Mouse (Mus musculus) midbrain, embryonic 14.5 days (tissue): ENCODE results near the gene Tpte. TPM values are rescaled to one million over a fixed set of nuclear protein-coding genes. Genes with fewer than 3 reads are reported as not detected.

Source experiments
- ATAC-seq: fragments of 200-750 bp; cut with Nextera tagmentation; 2 replicates; pipeline ENCODE4 v1.8.0; 2017; ENCODE audit warnings: moderate number of reproducible peaks, moderate library complexity; ENCODE audit not compliant: low FRiP score, low TSS enrichment
- DNase-seq: peaks from one replicate; pipeline ENCODE4 v3.0.0-alpha.2; 2015
- H3K27ac ChIP-seq: fragments of 300-500 bp; sonication (generic); replicated peaks from 2 replicates; pipeline ENCODE4 v1.5.1; 2014; ENCODE audit warnings: mild to moderate bottlenecking, low read depth, low read length, moderate library complexity
- H3K27me3 ChIP-seq: fragments of 300-500 bp; sonication (generic); 2 replicates; pipeline ENCODE4 v1.6.1; 2014; ENCODE audit warnings: low read length, control low read depth, mixed read lengths; ENCODE audit not compliant: control insufficient read depth, insufficient read depth
- H3K36me3 ChIP-seq: fragments of 300-500 bp; sonication (generic); 2 replicates; pipeline ENCODE4 v1.6.1; 2014; ENCODE audit warnings: low read length, control low read depth; ENCODE audit not compliant: control insufficient read depth, insufficient read depth
- H3K4me1 ChIP-seq: fragments of 300-500 bp; sonication (generic); 2 replicates; pipeline ENCODE4 v1.6.1; 2014; ENCODE audit warnings: mild to moderate bottlenecking, antibody characterized with exemption, low read length, control low read depth; ENCODE audit not compliant: control insufficient read depth, insufficient read depth
- H3K4me2 ChIP-seq: fragments of 300-500 bp; sonication (generic); 2 replicates; pipeline ENCODE4 v1.6.1; 2014; ENCODE audit warnings: mild to moderate bottlenecking, low read length, moderate library complexity
- H3K4me3 ChIP-seq: fragments of 300-500 bp; sonication (generic); replicated peaks from 2 replicates; pipeline ENCODE4 v1.5.1; 2014; ENCODE audit warnings: low read depth, low read length
- H3K9ac ChIP-seq: fragments of 300-500 bp; sonication (generic); replicated peaks from 2 replicates; pipeline ENCODE4 v1.6.1; 2014; ENCODE audit warnings: mild to moderate bottlenecking, low read length, moderate library complexity
- H3K9me3 ChIP-seq: fragments of 300-500 bp; sonication (generic); 2 replicates; pipeline ENCODE4 v1.6.1; 2016; ENCODE audit warnings: low read length, control low read depth, mixed read lengths; ENCODE audit not compliant: control insufficient read depth
- WGBS: fragments of 180-500 bp; shearing (Covaris S2); extraction: QIAGEN DNeasy Blood & Tissue Kit; methylation state at CpG from one replicate; pipeline ENCODE4 v1.1.7; 2014; 5-methylcytosine and 5-hydroxymethylcytosine counted together
- polyA plus RNA-seq: library from polyadenylated mRNA; unstranded; fragments of >200 nt; fragmentation: Nextera tagmentation; extraction: Ambion mirVana; gene quantifications from 2 replicates; pipeline ENCODE4 v1.2.1, GENCODE M21; 2014

Tpte gene
- polyA plus RNA-seq, 1 experiment from 2014 or later = not detected

GRCm38 (mm10) chr8:22400593-22400992 lies 117.4 kb downstream of the Tpte start:
- no peaks in the 10 kb centered on the region for H3K9me3 ChIP-seq
- H3K4me2 ChIP-seq = no peak overlapping the region
- WGBS = 90% methylated on average over 4 of the region's 4 CpGs
- no peak for DNase-seq
- no peak overlapping the region for H3K4me3 ChIP-seq
- H3K27ac ChIP-seq = no peak overlapping the region
- H3K27me3 ChIP-seq = no peaks in the 10 kb centered on the region
- no peak for ATAC-seq
- no peak overlapping the region for H3K9ac ChIP-seq
- peaks cover 8% of the 10 kb centered on the region; the same call in 1 of the 2 replicates for H3K4me1 ChIP-seq
- no peaks in the 10 kb centered on the region for H3K36me3 ChIP-seq

- ATAC-seq = no peak
- WGBS = 94% methylated on average over 2 of the region's 2 CpGs
- no peak overlapping the region for H3K4me2 ChIP-seq
- H3K27ac ChIP-seq = no peak overlapping the region
- H3K27me3 ChIP-seq = no peaks in the 10 kb centered on the region
- no peak for DNase-seq
- H3K4me1 ChIP-seq = 0 out of 2 replicates have a peak, but pooled peaks cover 2% of the 10 kb centered on the region
- H3K9me3 ChIP-seq = no peaks in the 10 kb centered on the region
- no peak overlapping the region for H3K4me3 ChIP-seq
- H3K9ac ChIP-seq = no peak overlapping the region
- H3K36me3 ChIP-seq = no peaks in the 10 kb centered on the region
Observed at GRCm38 (mm10) chr8:22403235-22403634, 120.0 kb downstream of the Tpte start.

GRCm38 (mm10) chr8:22405733-22406132 lies 122.5 kb downstream of the Tpte start:
- H3K4me3 ChIP-seq = no peak overlapping the region
- WGBS = 79% methylated on average over 6 of the region's 6 CpGs
- H3K36me3 ChIP-seq = no peaks in the 10 kb centered on the region
- ATAC-seq (no peak), DNase-seq (no peak)
- no peaks in the 10 kb centered on the region for H3K4me1 ChIP-seq
- H3K27ac ChIP-seq = no peak overlapping the region
- H3K4me2 ChIP-seq = no peak overlapping the region
- H3K27me3 ChIP-seq = no peaks in the 10 kb centered on the region
- H3K9ac ChIP-seq = no peak overlapping the region
- H3K9me3 ChIP-seq = no peaks in the 10 kb centered on the region

GRCm38 (mm10) chr8:22410688-22411281 lies 127.5 kb downstream of the Tpte start:
- H3K4me2 ChIP-seq = peak overlapping the region; percentile 88
- no peaks in the 10 kb centered on the region for H3K9me3 ChIP-seq
- ATAC-seq (no peak; the same call in 1 of the 2 replicates), DNase-seq (no peak)
- peak overlapping the region; percentile 81 for H3K27ac ChIP-seq
- 17% methylated on average over 16 of the region's 16 CpGs for WGBS
- peaks cover 7% of the 10 kb centered on the region for H3K4me1 ChIP-seq
- no peaks in the 10 kb centered on the region for H3K27me3 ChIP-seq
- peak overlapping the region; percentile 89 for H3K9ac ChIP-seq
- peak overlapping the region; percentile 80 for H3K4me3 ChIP-seq
- peaks cover 8% of the 10 kb centered on the region for H3K36me3 ChIP-seq

- Histone ChIP-seq H3K9me3 (no peaks in the 10 kb centered on the region), H3K27me3 (no peaks in the 10 kb centered on the region), H3K9ac (peak within 1 kb of the TSS; percentile 89), H3K4me1 (peaks cover 7% of the 10 kb centered on the region), H3K27ac (peak within 1 kb of the TSS; percentile 81), H3K4me3 (peak within 1 kb of the TSS; percentile 80), H3K4me2 (peak within 1 kb of the TSS; percentile 88), H3K36me3 (peaks cover 13% of the 10 kb centered on the region)
- ATAC-seq (peak; percentile 90), DNase-seq (peak; percentile 93)
- under 1% methylated on average over 25 of the region's 25 CpGs for WGBS
Observed at GRCm38 (mm10) chr8:22411282-22411702, 128.1 kb downstream of the Tpte start, which contains the start of gene Mrps31. Gene Mrps31, plus strand, starts transcription at chr8:22411361.

GRCm38 (mm10) chr8:22411971-22412370 lies 128.7 kb downstream of the Tpte start:
- Histone ChIP-seq H3K36me3 (peaks cover 20% of the 10 kb centered on the region), H3K4me3 (peak overlapping the region; percentile 80), H3K27me3 (no peaks in the 10 kb centered on the region), H3K27ac (no peak overlapping the region), H3K9me3 (no peaks in the 10 kb centered on the region), H3K4me1 (peaks cover 7% of the 10 kb centered on the region), H3K4me2 (peak overlapping the region; percentile 88), H3K9ac (peak overlapping the region; percentile 89)
- WGBS = 25% methylated on average over 8 of the region's 8 CpGs
- DNase-seq = no peak
- no peak for ATAC-seq

Other genes with a start within 250 kb of the Tpte start
- gene Atp7b, start 223.1 kb upstream of the Tpte start, polyA plus RNA-seq = 1.5 TPM in 2 replicates
- gene Alg11, start 222.7 kb upstream of the Tpte start, polyA plus RNA-seq = 27.0 and 37.3 TPM in 2 replicates
- gene Nek5, start 158.4 kb upstream of the Tpte start, polyA plus RNA-seq = 0.28 and 0.49 TPM in 2 replicates
- 6.1 and 9.2 TPM in 2 replicates for gene Nek3, start 117.0 kb upstream of the Tpte start, polyA plus RNA-seq
- 8.3 and 15.5 TPM in 2 replicates for gene Ckap2, start 97.6 kb upstream of the Tpte start, polyA plus RNA-seq
- 36.1 and 39.9 TPM in 2 replicates for gene Vps36, start 90.6 kb upstream of the Tpte start, polyA plus RNA-seq
- gene Thsd1, start 56.1 kb upstream of the Tpte start, polyA plus RNA-seq = 3.8 and 7.9 TPM in 2 replicates
- 6.2 and 9.0 TPM in 2 replicates for gene Slc25a15, start 115.2 kb downstream of the Tpte start, polyA plus RNA-seq
- 31.4 and 35.1 TPM in 2 replicates for gene Mrps31, start 127.9 kb downstream of the Tpte start, polyA plus RNA-seq